Comparison of ENCODE assay signal across 32 mouse cellular contexts in genomic region chr17:74537526-74537925, GRCm38 (mm10).
"Had no signal": no experiment of that assay in that cellular context is flagged by ENCODE, and none has a peak within 500 bp of the region (broad histone marks: within the 10 kb centered on the region; RNA-seq: fewer than 3 reads in every experiment).

No protein-coding gene starts in this region.

- H3K27me3 ChIP-seq: heart, embryonic 12.5 days; heart, embryonic 13.5 days; heart, embryonic 15.5 days; hindbrain, embryonic 12.5 days; hindbrain, embryonic 13.5 days; hindbrain, embryonic 15.5 days; intestine, embryonic 15.5 days had no signal

- H3K27ac ChIP-seq: heart, adult 2 months; heart, embryonic 10.5 days; heart, embryonic 13.5 days; heart, embryonic 15.5 days; hindbrain, embryonic 10.5 days; hindbrain, embryonic 12.5 days; hindbrain, embryonic 13.5 days; hindbrain, embryonic 14.5 days; hindbrain, embryonic 15.5 days; hindbrain, postnatal 0 days; intestine, embryonic 15.5 days; kidney, postnatal 0 days; layer of hippocampus, adult 2 months had no signal

- H3K4me1 ChIP-seq: hindbrain, embryonic 10.5 days; hindbrain, embryonic 12.5 days; hindbrain, embryonic 15.5 days; intestine, embryonic 15.5 days had no signal

- H3K4me2 ChIP-seq: heart, embryonic 11.5 days; heart, embryonic 12.5 days; heart, embryonic 13.5 days; heart, embryonic 15.5 days; hindbrain, embryonic 12.5 days; hindbrain, embryonic 13.5 days; hindbrain, embryonic 14.5 days; hindbrain, embryonic 15.5 days; intestine, embryonic 15.5 days had no signal

- ATAC-seq: hindbrain, embryonic 16.5 days; hindbrain, postnatal 0 days; inflammation-experienced regulatory T-cells, adult 6 months; intestine, embryonic 15.5 days; intestine, embryonic 16.5 days; intestine, postnatal 0 days had no signal

- H3K9ac ChIP-seq: heart, embryonic 12.5 days; heart, embryonic 13.5 days; heart, embryonic 15.5 days; hindbrain, embryonic 12.5 days; hindbrain, embryonic 13.5 days; hindbrain, embryonic 14.5 days; hindbrain, embryonic 15.5 days; intestine, embryonic 15.5 days had no signal

- DNase-seq: heart, adult 18-20 months; heart, adult 2 months; heart, postnatal 10 days; heart, postnatal 14 days; heart, postnatal 36 days; heart, postnatal 4 days; kidney, adult 11 months; kidney, adult 8-10 months; kidney, postnatal 10 days; kidney, postnatal 14 days; kidney, postnatal 25 days; kidney, postnatal 4 days; layer of hippocampus, adult 9-11 months; layer of hippocampus, postnatal 36 days had no signal

- H3K36me3 ChIP-seq: heart, embryonic 12.5 days; heart, embryonic 13.5 days; heart, embryonic 15.5 days; hindbrain, embryonic 12.5 days; hindbrain, embryonic 13.5 days; hindbrain, embryonic 15.5 days; intestine, embryonic 15.5 days had no signal

- H3K4me3 ChIP-seq: heart, adult 2 months; heart, embryonic 10.5 days; heart, embryonic 12.5 days; heart, embryonic 13.5 days; heart, embryonic 15.5 days; hindbrain, embryonic 10.5 days; hindbrain, embryonic 12.5 days; hindbrain, embryonic 13.5 days; hindbrain, embryonic 15.5 days; intestine, embryonic 15.5 days; layer of hippocampus, adult 2 months had no signal

- H3K9me3 ChIP-seq: heart, embryonic 10.5 days; heart, embryonic 12.5 days; heart, embryonic 13.5 days; heart, embryonic 15.5 days; hindbrain, embryonic 10.5 days; hindbrain, embryonic 12.5 days; hindbrain, embryonic 13.5 days; hindbrain, embryonic 15.5 days; intestine, embryonic 15.5 days had no signal
